In genomic region chr10:13192731-13193351, GRCm38 (mm10) we compare ENCODE assay signal across 8 mouse cellular contexts. TPM values are rescaled to one million over a fixed set of nuclear protein-coding genes. Genes with fewer than 3 reads are reported as not detected.
A peak's percentile ranks its signal among the peaks of the same experiment; 100 is the strongest.
DNase-seq lines count a peak whose midpoint lies in the region; ATAC-seq lines count a peak whose summit lies in the region.

TSS of gene Ltv1 (minus strand) at chr10:13193168.

- H3K4me2 ChIP-seq in heart, embryonic 13.5 days: peak within 1 kb of the TSS; percentile 78
- H3K4me2 ChIP-seq in liver, embryonic 12.5 days: peak within 1 kb of the TSS; percentile 75
- peak within 1 kb of the TSS; percentile 66 for H3K4me2 ChIP-seq in stomach, embryonic 15.5 days

- H3K36me3 ChIP-seq in heart, embryonic 13.5 days: peaks cover 38% of the 10 kb centered on the region
- H3K36me3 ChIP-seq in liver, embryonic 12.5 days: peaks cover 38% of the 10 kb centered on the region
- H3K36me3 ChIP-seq in stomach, embryonic 15.5 days: peaks cover 16% of the 10 kb centered on the region; the same call in 1 of the 2 replicates

- peak within 1 kb of the TSS; percentile 92 for H3K9ac ChIP-seq in heart, embryonic 13.5 days
- H3K9ac ChIP-seq in liver, embryonic 12.5 days: peak within 1 kb of the TSS; percentile 78
- H3K9ac ChIP-seq in stomach, embryonic 15.5 days: peak within 1 kb of the TSS; percentile 76

- WGBS in heart, embryonic 13.5 days: under 1% methylated on average over 43 of the region's 43 CpGs
- under 1% methylated on average over 43 of the region's 43 CpGs for WGBS in liver, embryonic 12.5 days (ENCODE audit: insufficient replicate concordance)
- WGBS in stomach, embryonic 15.5 days: under 1% methylated on average over 43 of the region's 43 CpGs

- peak; percentile 97 for ATAC-seq in heart, embryonic 13.5 days (ENCODE audit: extremely low read depth, insufficient number of reproducible peaks, low FRiP score, low TSS enrichment)
- peak; percentile 100 for ATAC-seq in liver, embryonic 12.5 days
- ATAC-seq in stomach, embryonic 15.5 days (ENCODE audit: insufficient read depth, low FRiP score, low read depth): peak; percentile 99

- no peaks in the 10 kb centered on the region for H3K27me3 ChIP-seq in heart, embryonic 13.5 days (replicated peaks)
- no peaks in the 10 kb centered on the region for H3K27me3 ChIP-seq in liver, embryonic 12.5 days (replicated peaks)
- no peaks in the 10 kb centered on the region for H3K27me3 ChIP-seq in stomach, embryonic 15.5 days (replicated peaks)

- no peaks in the 10 kb centered on the region for H3K4me1 ChIP-seq in brown adipose tissue, adult 24 weeks (ENCODE audit: control insufficient read depth, insufficient read depth, insufficient read length, low read length)
- H3K4me1 ChIP-seq in heart, embryonic 13.5 days: peaks cover 8% of the 10 kb centered on the region
- H3K4me1 ChIP-seq in liver, embryonic 12.5 days: peaks cover 17% of the 10 kb centered on the region
- peaks cover 6% of the 10 kb centered on the region for H3K4me1 ChIP-seq in stomach, embryonic 15.5 days

- peak; percentile 97 for DNase-seq in CD4-positive, CD25-positive, alpha-beta regulatory T cell, adult 2 months (ENCODE audit: low read depth, low spot score)
- peak; percentile 52 for DNase-seq in fat pad, adult 2 months (ENCODE audit: extremely low read depth, low read depth, low spot score)
- DNase-seq in kidney, postnatal 10 days: peak; percentile 98
- DNase-seq in natural killer cell, adult 2 months (ENCODE audit: low spot score in 2 of 2): peak; percentile 95 to 96

- H3K4me3 ChIP-seq in brown adipose tissue, adult 24 weeks (ENCODE audit: insufficient read depth, low read depth, low read length): peak within 1 kb of the TSS; percentile 95
- H3K4me3 ChIP-seq in heart, embryonic 13.5 days: peak within 1 kb of the TSS; percentile 88
- peak within 1 kb of the TSS; percentile 79 for H3K4me3 ChIP-seq in liver, embryonic 12.5 days
- H3K4me3 ChIP-seq in stomach, embryonic 15.5 days (replicated peaks): peak within 1 kb of the TSS; percentile 95

- H3K9me3 ChIP-seq in heart, embryonic 13.5 days: no peaks in the 10 kb centered on the region
- H3K9me3 ChIP-seq in liver, embryonic 12.5 days (replicated peaks): no peaks in the 10 kb centered on the region
- H3K9me3 ChIP-seq in stomach, embryonic 15.5 days: no peaks in the 10 kb centered on the region

- H3K27ac ChIP-seq in brown adipose tissue, adult 24 weeks (replicated peaks; ENCODE audit: low read depth, low read length): peak within 1 kb of the TSS; percentile 87
- peak within 1 kb of the TSS; percentile 82 for H3K27ac ChIP-seq in heart, embryonic 13.5 days (replicated peaks)
- H3K27ac ChIP-seq in liver, embryonic 12.5 days: peak within 1 kb of the TSS; percentile 84
- H3K27ac ChIP-seq in stomach, embryonic 15.5 days: peak within 1 kb of the TSS; percentile 92

RNA-seq across cellular contexts. Expression of gene Ltv1, which starts in this region (rescaled TPM):
- polyA plus RNA-seq in brown adipose tissue, adult 24 weeks (2012; ENCODE audit: insufficient read depth, insufficient read length, missing spikeins): 12.1 and 13.1 TPM in 2 replicates
- 47.9 and 52.1 TPM in 2 replicates for polyA plus RNA-seq in heart, embryonic 13.5 days (2015; fragmentation: Nextera tagmentation; extraction: Ambion mirVana)
- polyA plus RNA-seq in liver, embryonic 12.5 days (2016; fragmentation: Nextera tagmentation; extraction: Ambion mirVana): 58.3 and 61.1 TPM in 2 replicates
- polyA plus RNA-seq in stomach, embryonic 15.5 days (2015; fragmentation: Nextera tagmentation; extraction: Ambion mirVana): 74.1 and 75.3 TPM in 2 replicates

Comparison
In these comparisons a context has a peak if more than half of its experiments do, and no peak if none do; other contexts are left out.
1. Peak in every context shown above with its lines: DNase-seq, ATAC-seq, H3K4me3 ChIP-seq and H3K27ac ChIP-seq.